Mouse (Mus musculus) MEL (cell line): ENCODE results near the gene Lin7c. TPM values are rescaled to one million over a fixed set of nuclear protein-coding genes. Genes with fewer than 3 reads are reported as not detected.

Source experiments
- DNase-seq: peaks from one replicate; pipeline ENCODE4 v3.0.0; 2011; ENCODE audit warnings: low read depth, low spot score
- H3K27ac ChIP-seq: 2 replicates; pipeline ENCODE4 v1.5.1; 2012; ENCODE audit warnings: low read depth, mild to moderate bottlenecking, control low read depth, low read length, moderate library complexity; ENCODE audit not compliant: control insufficient read depth
- H3K27me3 ChIP-seq, 2 experiments: fragments of 150-350 bp in 1 of 2; sonication (generic) in 1 of 2; 2 replicates each; pipeline ENCODE4 v1.6.1; 2012; ENCODE audit warnings: low read length in 2 of 2, mild to moderate bottlenecking in 2 of 2, improper control_type of control experiment in 1 of 2, moderate library complexity in 1 of 2; ENCODE audit not compliant: insufficient read depth in 2 of 2, control insufficient read depth in 1 of 2
- H3K36me3 ChIP-seq, 2 experiments: 2 replicates each; pipeline ENCODE4 v1.6.1; 2012 to 2014; ENCODE audit warnings: low read length in 2 of 2, improper control_type of control experiment in 1 of 2, inconsistent platforms in 1 of 2, mild to moderate bottlenecking in 1 of 2; ENCODE audit not compliant: insufficient read depth in 2 of 2, control insufficient read depth in 1 of 2
- H3K4me1 ChIP-seq, 2 experiments: fragments of 150-350 bp in 1 of 2; sonication (generic) in 1 of 2; 2 replicates each; pipeline ENCODE4 v1.6.1; 2012; ENCODE audit warnings: low read length in 2 of 2, improper control_type of control experiment in 1 of 2, mild to moderate bottlenecking in 1 of 2; ENCODE audit not compliant: insufficient read depth in 2 of 2, control insufficient read depth in 1 of 2
- H3K4me3 ChIP-seq, 2 experiments: fragments of 150-350 bp in 1 of 2; sonication (generic) in 1 of 2; 2 replicates each; pipeline ENCODE4 v1.5.1; 2012; ENCODE audit warnings: low read depth in 2 of 2, low read length in 2 of 2, mild to moderate bottlenecking in 2 of 2, moderate library complexity in 2 of 2, control low read depth in 1 of 2, improper control_type of control experiment in 1 of 2; ENCODE audit not compliant: control insufficient read depth in 1 of 2, insufficient read depth in 1 of 2
- H3K79me2 ChIP-seq: 2 replicates; pipeline ENCODE4 v1.6.1; 2012; ENCODE audit warnings: mild to moderate bottlenecking, low read length, moderate library complexity; ENCODE audit not compliant: control insufficient read depth, poor library complexity, insufficient read depth
- H3K9ac ChIP-seq: 2 replicates; pipeline ENCODE4 v1.6.1; 2012; ENCODE audit warnings: low read depth, mild to moderate bottlenecking, control low read depth, low read length, moderate library complexity; ENCODE audit not compliant: control insufficient read depth, poor library complexity, severe bottlenecking
- H3K9me3 ChIP-seq: fragments of 150-350 bp; sonication (generic); replicated peaks from 2 replicates; pipeline ENCODE4 v1.6.1; 2012; ENCODE audit warnings: mild to moderate bottlenecking, low read length, improper control_type of control experiment, moderate library complexity; ENCODE audit not compliant: insufficient read depth
- CHD1 ChIP-seq: IDR thresholded peaks from 2 replicates; pipeline ENCODE4 v1.6.1; 2012; ENCODE audit warnings: low read depth, mild to moderate bottlenecking, inconsistent platforms, low read length, improper control_type of control experiment
- CHD2 ChIP-seq: IDR thresholded peaks from 2 replicates; pipeline ENCODE4 v1.6.1; 2011; ENCODE audit warnings: low read length, improper control_type of control experiment
- EP300 ChIP-seq, 2 experiments: IDR thresholded peaks; 2 replicates each; pipeline ENCODE4 v1.6.1; 2011; ENCODE audit warnings: improper control_type of control experiment in 2 of 2, low read length in 2 of 2, low read depth in 1 of 2, mild to moderate bottlenecking in 1 of 2
- ETS1 ChIP-seq: IDR thresholded peaks from 2 replicates; pipeline ENCODE4 v1.6.1; 2012; ENCODE audit warnings: low read depth, mild to moderate bottlenecking, inconsistent platforms, low read length, improper control_type of control experiment, moderate library complexity
- HCFC1 ChIP-seq: IDR thresholded peaks from 2 replicates; pipeline ENCODE4 v1.6.1; 2012; ENCODE audit warnings: low read depth, mild to moderate bottlenecking, inconsistent platforms, low read length, improper control_type of control experiment, moderate library complexity
- MAFK ChIP-seq: IDR thresholded peaks from 2 replicates; pipeline ENCODE4 v1.6.1; 2011; ENCODE audit warnings: low read depth, mild to moderate bottlenecking, low read length, improper control_type of control experiment, borderline replicate concordance
- MEF2A ChIP-seq: IDR thresholded peaks from 2 replicates; pipeline ENCODE4 v1.6.1; 2014; ENCODE audit warnings: low read depth, mild to moderate bottlenecking, inconsistent platforms, low read length, improper control_type of control experiment; ENCODE audit not compliant: poor library complexity, insufficient replicate concordance, severe bottlenecking; ENCODE audit errors: extremely low read depth
- MXI1 ChIP-seq: IDR thresholded peaks from 2 replicates; pipeline ENCODE4 v1.6.1; 2011; ENCODE audit warnings: mild to moderate bottlenecking, low read depth, low read length, improper control_type of control experiment
- MYC ChIP-seq: IDR thresholded peaks from 2 replicates; pipeline ENCODE4 v1.6.1; 2011; ENCODE audit warnings: low read depth, mild to moderate bottlenecking, low read length, improper control_type of control experiment, moderate library complexity
- NELFE ChIP-seq: IDR thresholded peaks from 2 replicates; pipeline ENCODE4 v1.6.1; 2011; ENCODE audit warnings: low read depth, low read length, improper control_type of control experiment
- NRF1 ChIP-seq: IDR thresholded peaks from 2 replicates; pipeline ENCODE4 v1.6.1; 2014; ENCODE audit warnings: low read depth, mild to moderate bottlenecking, inconsistent platforms, low read length, improper control_type of control experiment, moderate library complexity; ENCODE audit not compliant: poor library complexity, insufficient read depth, severe bottlenecking
- POLR2AphosphoS5 ChIP-seq: IDR thresholded peaks from 2 replicates; pipeline ENCODE4 v1.6.1; 2012; ENCODE audit warnings: low read depth, borderline replicate concordance, mild to moderate bottlenecking, inconsistent platforms, low read length, moderate library complexity, mixed read lengths
- RCOR1 ChIP-seq: IDR thresholded peaks from 2 replicates; pipeline ENCODE4 v1.6.1; 2012; ENCODE audit warnings: low read depth, mild to moderate bottlenecking, inconsistent platforms, low read length, improper control_type of control experiment
- SIN3A ChIP-seq: IDR thresholded peaks from 2 replicates; pipeline ENCODE4 v1.6.1; 2012; ENCODE audit warnings: low read length, improper control_type of control experiment, inconsistent platforms
- SMC3 ChIP-seq: IDR thresholded peaks from 2 replicates; pipeline ENCODE4 v1.6.1; 2011; ENCODE audit warnings: low read depth, low read length, improper control_type of control experiment
- TAL1 ChIP-seq: IDR thresholded peaks from 2 replicates; pipeline ENCODE4 v1.6.1; 2012; ENCODE audit warnings: mild to moderate bottlenecking, inconsistent platforms, low read length, moderate library complexity, mixed read lengths
- TBP ChIP-seq: IDR thresholded peaks from 2 replicates; pipeline ENCODE4 v1.8.0; 2011; ENCODE audit warnings: low read depth, low read length, improper control_type of control experiment
- TCF12 ChIP-seq: IDR thresholded peaks from 2 replicates; pipeline ENCODE4 v1.6.1; 2014; ENCODE audit warnings: low read depth, mild to moderate bottlenecking, inconsistent platforms, low read length, improper control_type of control experiment, moderate library complexity
- USF1 ChIP-seq: IDR thresholded peaks from 2 replicates; pipeline ENCODE4 v1.6.1; 2014; ENCODE audit warnings: low read depth, mild to moderate bottlenecking, inconsistent platforms, low read length, improper control_type of control experiment, moderate library complexity
- USF2 ChIP-seq, 2 experiments: IDR thresholded peaks; 2 replicates each; pipeline ENCODE4 v1.6.1; 2011 to 2012; ENCODE audit warnings: improper control_type of control experiment in 2 of 2, low read length in 2 of 2, borderline replicate concordance in 1 of 2, inconsistent platforms in 1 of 2, low read depth in 1 of 2, mild to moderate bottlenecking in 1 of 2; ENCODE audit not compliant: insufficient read depth in 1 of 2
- ZC3H11A ChIP-seq: IDR thresholded peaks from 2 replicates; pipeline ENCODE4 v1.6.1; 2012; ENCODE audit warnings: low read depth, mild to moderate bottlenecking, inconsistent platforms, low read length, improper control_type of control experiment
- ZMIZ1 ChIP-seq: IDR thresholded peaks from 2 replicates; pipeline ENCODE4 v1.6.1; 2012; ENCODE audit warnings: low read depth, mild to moderate bottlenecking, inconsistent platforms, low read length, improper control_type of control experiment, moderate library complexity
- polyA plus RNA-seq, 2 experiments: library from polyadenylated mRNA; stranded (reverse) in 1 of 2; unstranded in 1 of 2; fragments of >175 nt in 1 of 2; fragments of >200 nt in 1 of 2; gene quantifications; 2 replicates each; pipeline versions ENCODE4 v1.2.1 to v1.2.4; 2012; ENCODE audit warnings: low replicate concordance in 2 of 2, low read depth in 1 of 2; ENCODE audit not compliant: insufficient read length in 2 of 2, insufficient read depth in 1 of 2, missing spikeins in 1 of 2
- total RNA-seq: library from RNA; depleted of rRNA; stranded (reverse); fragments of 300-350 nt; gene quantifications from 2 replicates; pipeline ENCODE4 v1.2.3, GENCODE M21; 2012

The Lin7c gene
- total and polyA plus RNA-seq, 3 experiments = 45.0 to 46.8 TPM; not detected in 1

- Histone ChIP-seq H3K79me2 (no peaks in the 10 kb centered on the region), H3K9ac (no peak overlapping the region), H3K4me3 (no peak overlapping the region), H3K4me1 (no peaks in the 10 kb centered on the region), H3K9me3 (no peaks in the 10 kb centered on the region), H3K36me3 (no peaks in the 10 kb centered on the region), H3K27me3 (no peaks in the 10 kb centered on the region), H3K27ac (no peak overlapping the region)
- TF ChIP-seq NRF1 (no peak), USF1 (no peak), CHD1 (no peak), RCOR1 (no peak), MYC (no peak), SMC3 (no peak)
- DNase-seq = no peak
Measured at GRCm38 (mm10) chr2:109848305-109848704, 42.3 kb upstream of the Lin7c start.

DNA sequence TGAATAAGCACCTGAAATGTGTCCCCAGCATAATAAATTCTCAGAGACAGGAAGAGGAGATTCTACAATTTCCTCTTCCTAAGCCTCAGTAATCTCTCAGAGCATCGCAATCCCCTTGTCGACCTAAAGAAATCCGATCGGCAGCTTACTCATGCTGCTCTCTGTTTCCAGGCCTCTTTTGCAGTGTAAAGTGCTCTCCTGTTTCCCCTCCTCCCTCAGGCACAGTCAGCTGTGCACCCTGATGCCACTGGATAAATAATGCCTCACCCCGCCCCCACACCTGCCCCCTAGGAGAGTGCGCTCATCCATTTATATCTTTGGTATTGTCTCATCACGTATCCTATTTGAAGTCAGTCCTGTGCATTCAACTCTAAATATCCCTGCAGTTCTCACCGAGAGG lies 41.9 kb upstream of the Lin7c start:
- H3K27me3 ChIP-seq = no peaks in the 10 kb centered on the region
- H3K79me2 ChIP-seq = no peaks in the 10 kb centered on the region
- no peak overlapping the region for H3K27ac ChIP-seq
- TF ChIP-seq NELFE (no peak), SMC3 (no peak), EP300 (IDR thresholded peaks at IDR 0.05; ENCODE audit: low read depth in 1 of 2, low read length in 2 of 2) (no peak), SIN3A (no peak), POLR2AphosphoS5 (no peak), USF2 (IDR thresholded peaks at IDR 0.05; ENCODE audit: borderline replicate concordance in 1 of 2, insufficient read depth in 1 of 2, low read depth in 1 of 2, low read length in 2 of 2) (no peak), ETS1 (no peak), ZC3H11A (no peak), TBP (no peak), CHD2 (no peak), TCF12 (no peak), TAL1 (no peak), CHD1 (no peak), ZMIZ1 (no peak), MAFK (no peak), HCFC1 (no peak), MEF2A (no peak), MXI1 (no peak)
- no peaks in the 10 kb centered on the region for H3K36me3 ChIP-seq
- no peaks in the 10 kb centered on the region for H3K9me3 ChIP-seq
- no peaks in the 10 kb centered on the region for H3K4me1 ChIP-seq
- no peak overlapping the region for H3K9ac ChIP-seq
- H3K4me3 ChIP-seq = no peak overlapping the region
- DNase-seq = no peak
